Mouse (Mus musculus) midbrain, embryonic 15.5 days (tissue): Measurements from ENCODE around the gene Paxip1. TPM values are rescaled to one million over a fixed set of nuclear protein-coding genes. Genes with fewer than 3 reads are reported as not detected.
A peak's percentile ranks its signal among the peaks of the same experiment; 100 is the strongest.

Experiments
- ATAC-seq: fragments of 200-750 bp; cut with Nextera tagmentation; replicated peaks from 2 replicates; pipeline ENCODE4 v1.8.0; 2017; ENCODE audit warnings: moderate TSS enrichment
- H3K27ac ChIP-seq: fragments of 300-500 bp; sonication (generic); 2 replicates; pipeline ENCODE4 v1.5.1; 2015; ENCODE audit warnings: mild to moderate bottlenecking, inconsistent platforms
- H3K27me3 ChIP-seq: fragments of 300-500 bp; sonication (generic); replicated peaks from 2 replicates; pipeline ENCODE4 v1.6.1; 2015; ENCODE audit warnings: inconsistent platforms
- H3K36me3 ChIP-seq: fragments of 300-500 bp; sonication (generic); replicated peaks from 2 replicates; pipeline ENCODE4 v1.6.1; 2015; ENCODE audit warnings: inconsistent platforms
- H3K4me1 ChIP-seq: fragments of 300-500 bp; sonication (generic); 2 replicates; pipeline ENCODE4 v1.6.1; 2015; ENCODE audit warnings: inconsistent platforms
- H3K4me2 ChIP-seq: fragments of 300-500 bp; sonication (generic); 2 replicates; pipeline ENCODE4 v1.6.1; 2015; ENCODE audit warnings: inconsistent platforms, mild to moderate bottlenecking, moderate library complexity
- H3K4me3 ChIP-seq: fragments of 300-500 bp; sonication (generic); 2 replicates; pipeline ENCODE4 v1.5.1; 2015; ENCODE audit warnings: mild to moderate bottlenecking, inconsistent platforms
- H3K9ac ChIP-seq: fragments of 300-500 bp; sonication (generic); 2 replicates; pipeline ENCODE4 v1.6.1; 2015; ENCODE audit warnings: mild to moderate bottlenecking, inconsistent platforms
- H3K9me3 ChIP-seq: fragments of 300-500 bp; sonication (generic); 2 replicates; pipeline ENCODE4 v1.6.1; 2016; ENCODE audit warnings: inconsistent platforms
- WGBS: fragments of 180-500 bp; shearing (Covaris S2); methylation state at CpG from one replicate; pipeline ENCODE4 v1.1.7; 2015; ENCODE audit warnings: mixed read lengths; 5-methylcytosine and 5-hydroxymethylcytosine counted together
- polyA plus RNA-seq: library from polyadenylated mRNA; unstranded; fragments of >200 nt; fragmentation: Nextera tagmentation; extraction: Ambion mirVana; gene quantifications from 2 replicates; pipeline ENCODE4 v1.2.1, GENCODE M21; 2015

Gene Paxip1
- polyA plus RNA-seq, 1 experiment from 2014 or later: 28.8 TPM

- H3K9ac ChIP-seq: peak overlapping the region; percentile 58
- no peaks in the 10 kb centered on the region for H3K9me3 ChIP-seq
- peak overlapping the region; percentile 78 for H3K4me2 ChIP-seq
- no peak for ATAC-seq
- H3K4me1 ChIP-seq: peaks cover 27% of the 10 kb centered on the region
- peak overlapping the region; percentile 79 for H3K4me3 ChIP-seq
- peak overlapping the region; percentile 94 for H3K27ac ChIP-seq
- peaks cover 18% of the 10 kb centered on the region for H3K36me3 ChIP-seq
- no peaks in the 10 kb centered on the region for H3K27me3 ChIP-seq
- 25% methylated on average over 21 of the region's 21 CpGs for WGBS
Measured at GRCm38 (mm10) chr5:27790086-27790909, 1.2 kb downstream of the Paxip1 start.

- no peaks in the 10 kb centered on the region for H3K27me3 ChIP-seq
- no peak overlapping the region for H3K27ac ChIP-seq
- WGBS: 81% methylated on average over 10 of the region's 10 CpGs
- peaks cover 25% of the 10 kb centered on the region for H3K36me3 ChIP-seq
- ATAC-seq: no peak
- H3K4me3 ChIP-seq: peak overlapping the region; percentile 79; the same call in 1 of the 2 replicates
- peak overlapping the region; percentile 58; the same call in 1 of the 2 replicates for H3K9ac ChIP-seq
- peaks cover 27% of the 10 kb centered on the region for H3K4me1 ChIP-seq
- peak overlapping the region; percentile 78 for H3K4me2 ChIP-seq
- no peaks in the 10 kb centered on the region for H3K9me3 ChIP-seq
Measured at GRCm38 (mm10) chr5:27789586-27789985, 1.9 kb downstream of the Paxip1 start.

DNA sequence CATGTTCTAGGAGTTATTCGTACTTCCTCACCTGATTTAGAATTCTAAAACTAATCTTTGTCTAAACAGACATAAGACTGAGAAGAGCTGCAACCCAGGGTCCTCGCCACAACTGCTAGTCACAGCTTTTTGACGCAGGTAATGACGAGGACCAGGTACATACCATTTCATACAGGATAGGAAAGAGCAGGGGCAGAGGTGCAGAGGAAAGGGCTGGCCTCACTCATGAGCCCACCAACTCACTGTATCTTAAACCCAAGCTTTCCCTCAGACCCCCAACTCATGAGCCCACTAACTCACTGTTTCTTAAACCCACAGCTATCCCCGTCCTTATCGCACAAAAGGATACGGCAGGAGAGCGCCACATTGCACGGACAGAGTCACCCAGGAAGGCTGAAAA is 8.1 kb downstream of the Paxip1 start:
- no peaks in the 10 kb centered on the region for H3K9me3 ChIP-seq
- H3K36me3 ChIP-seq: peaks cover 53% of the 10 kb centered on the region
- H3K4me2 ChIP-seq: no peak overlapping the region
- no peaks in the 10 kb centered on the region for H3K27me3 ChIP-seq
- H3K4me3 ChIP-seq: no peak overlapping the region
- no peak for ATAC-seq
- no peaks in the 10 kb centered on the region for H3K4me1 ChIP-seq
- no peak overlapping the region for H3K27ac ChIP-seq
- WGBS: 93% methylated on average over 9 of the region's 9 CpGs
- no peak overlapping the region for H3K9ac ChIP-seq

GRCm38 (mm10) chr5:27767948-27768347 is 23.5 kb downstream of the Paxip1 start:
- peaks cover 35% of the 10 kb centered on the region for H3K36me3 ChIP-seq
- H3K4me3 ChIP-seq: no peak overlapping the region
- H3K9me3 ChIP-seq: no peaks in the 10 kb centered on the region
- whole genome bisulfite sequencing: 59% methylated on average over 5 of the region's 5 CpGs
- H3K27ac ChIP-seq: 0 out of 2 replicates have a peak overlapping the region, but pooled peaks have one; percentile 8
- no peaks in the 10 kb centered on the region for H3K4me1 ChIP-seq
- H3K9ac ChIP-seq: no peak overlapping the region
- ATAC-seq: no peak
- no peaks in the 10 kb centered on the region for H3K27me3 ChIP-seq
- H3K4me2 ChIP-seq: no peak overlapping the region

- no peaks in the 10 kb centered on the region for H3K4me1 ChIP-seq
- no peak overlapping the region for H3K27ac ChIP-seq
- 0 out of 2 replicates have a peak, but pooled peaks have one; percentile 27 for ATAC-seq
- peaks cover 36% of the 10 kb centered on the region for H3K36me3 ChIP-seq
- H3K27me3 ChIP-seq: no peaks in the 10 kb centered on the region
- no peak overlapping the region for H3K9ac ChIP-seq
- no peaks in the 10 kb centered on the region for H3K9me3 ChIP-seq
- no peak overlapping the region for H3K4me2 ChIP-seq
- 59% methylated on average over 4 of the region's 4 CpGs for WGBS
- H3K4me3 ChIP-seq: no peak overlapping the region
Measured at GRCm38 (mm10) chr5:27765780-27766179, 25.7 kb downstream of the Paxip1 start.

GRCm38 (mm10) chr5:27744944-27745343 is 46.5 kb downstream of the Paxip1 start:
- WGBS: 96% methylated on average over 1 of the region's 1 CpGs
- H3K36me3 ChIP-seq: peaks cover 35% of the 10 kb centered on the region

GRCm38 (mm10) chr5:27739216-27739615 is 52.3 kb downstream of the Paxip1 start:
- no peak for ATAC-seq
- no peak overlapping the region for H3K27ac ChIP-seq
- peaks cover 3% of the 10 kb centered on the region; the same call in 1 of the 2 replicates for H3K9me3 ChIP-seq
- no peak overlapping the region for H3K4me2 ChIP-seq
- no peak overlapping the region for H3K9ac ChIP-seq
- no peaks in the 10 kb centered on the region for H3K4me1 ChIP-seq
- no peaks in the 10 kb centered on the region for H3K27me3 ChIP-seq
- 85% methylated on average over 6 of the region's 6 CpGs for WGBS
- no peak overlapping the region for H3K4me3 ChIP-seq
- peaks cover 17% of the 10 kb centered on the region for H3K36me3 ChIP-seq

More at GRCm38 (mm10) chr5:27744944-27745343, 46.5 kb downstream of the Paxip1 start:
- Histone ChIP-seq H3K9me3 (no peaks in the 10 kb centered on the region), H3K4me3 (no peak overlapping the region), H3K4me1 (no peaks in the 10 kb centered on the region), H3K27ac (no peak overlapping the region), H3K27me3 (no peaks in the 10 kb centered on the region), H3K4me2 (no peak overlapping the region), H3K9ac (no peak overlapping the region)
- ATAC-seq: no peak

DNA sequence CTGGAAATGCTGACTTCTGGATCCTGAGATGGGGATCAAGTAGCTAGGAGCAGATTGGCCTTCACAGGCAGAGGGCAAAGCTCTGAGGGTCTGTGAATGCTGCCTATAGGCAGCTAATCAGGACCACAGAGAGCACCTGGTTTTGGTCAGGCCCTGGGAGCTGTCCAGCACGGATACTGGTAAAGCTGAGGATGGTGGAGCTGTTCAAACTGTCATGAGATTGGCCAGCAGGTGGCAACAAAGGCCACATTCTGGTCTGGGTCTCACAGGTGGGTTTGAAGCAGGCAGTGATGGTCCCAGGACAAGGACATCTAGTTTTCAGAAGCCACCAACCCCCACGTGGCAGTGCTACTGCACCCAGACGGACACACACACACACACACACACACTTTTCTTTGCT is 54.3 kb downstream of the Paxip1 start:
- ATAC-seq: peak; percentile 55; the same call in 1 of the 2 replicates
- no peak overlapping the region for H3K27ac ChIP-seq
- H3K27me3 ChIP-seq: no peaks in the 10 kb centered on the region
- no peak overlapping the region for H3K4me2 ChIP-seq
- H3K4me3 ChIP-seq: no peak overlapping the region
- no peak overlapping the region for H3K9ac ChIP-seq
- peaks cover 3% of the 10 kb centered on the region; the same call in 1 of the 2 replicates for H3K9me3 ChIP-seq
- H3K36me3 ChIP-seq: peaks cover 3% of the 10 kb centered on the region; the same call in 1 of the 2 replicates
- 9% methylated on average over 3 of the region's 3 CpGs for WGBS
- H3K4me1 ChIP-seq: 0 out of 2 replicates have a peak, but pooled peaks cover 5% of the 10 kb centered on the region

DNA sequence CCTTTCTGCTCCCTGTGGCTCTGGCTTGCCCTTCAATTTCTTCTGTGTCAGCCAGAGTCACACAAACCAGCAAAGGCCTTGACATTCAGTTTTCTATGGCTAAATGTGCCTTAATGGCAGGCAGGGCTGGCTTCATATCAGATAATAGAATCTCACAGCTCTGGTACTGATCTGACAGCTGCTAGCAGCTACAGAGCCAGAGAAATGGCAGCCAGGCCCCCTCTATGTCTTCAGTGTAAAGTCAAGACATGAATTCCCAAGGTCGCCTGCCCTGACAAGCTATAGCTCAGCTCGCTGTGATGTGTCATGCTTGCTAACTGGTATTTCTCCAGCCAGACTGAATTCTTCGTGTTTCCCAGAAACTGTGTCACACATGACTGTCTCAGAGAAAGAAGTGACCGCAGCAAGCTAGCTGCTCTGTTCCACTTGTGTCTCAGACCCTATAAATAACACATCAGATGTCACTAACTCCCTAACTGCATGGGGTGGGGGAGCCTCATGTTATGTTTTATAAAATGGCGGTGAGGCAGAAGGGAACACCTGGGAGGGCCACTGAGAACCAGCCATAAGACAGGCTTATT is 59.1 kb downstream of the Paxip1 start:
- H3K4me2 ChIP-seq: no peak overlapping the region
- no peaks in the 10 kb centered on the region for H3K27me3 ChIP-seq
- no peak overlapping the region for H3K9ac ChIP-seq
- H3K4me1 ChIP-seq: 0 out of 2 replicates have a peak, but pooled peaks cover 5% of the 10 kb centered on the region
- no peak overlapping the region for H3K4me3 ChIP-seq
- peak; percentile 27; the same call in 1 of the 2 replicates for ATAC-seq
- no peaks in the 10 kb centered on the region for H3K36me3 ChIP-seq
- WGBS: 58% methylated on average over 5 of the region's 5 CpGs
- peak overlapping the region; percentile 18 for H3K27ac ChIP-seq
- peaks cover 3% of the 10 kb centered on the region; the same call in 1 of the 2 replicates for H3K9me3 ChIP-seq

- 0 out of 2 replicates have a peak, but pooled peaks cover under 1% of the 10 kb centered on the region for H3K36me3 ChIP-seq
- H3K4me1 ChIP-seq: 0 out of 2 replicates have a peak, but pooled peaks cover 5% of the 10 kb centered on the region
- peaks cover 3% of the 10 kb centered on the region; the same call in 1 of the 2 replicates for H3K9me3 ChIP-seq
- no peak overlapping the region for H3K4me3 ChIP-seq
- ATAC-seq: no peak
- WGBS: 67% methylated on average over 1 of the region's 1 CpGs
- H3K4me2 ChIP-seq: no peak overlapping the region
- no peak overlapping the region for H3K9ac ChIP-seq
- no peaks in the 10 kb centered on the region for H3K27me3 ChIP-seq
- no peak overlapping the region for H3K27ac ChIP-seq
Measured at GRCm38 (mm10) chr5:27731392-27731791, 60.1 kb downstream of the Paxip1 start.

DNA sequence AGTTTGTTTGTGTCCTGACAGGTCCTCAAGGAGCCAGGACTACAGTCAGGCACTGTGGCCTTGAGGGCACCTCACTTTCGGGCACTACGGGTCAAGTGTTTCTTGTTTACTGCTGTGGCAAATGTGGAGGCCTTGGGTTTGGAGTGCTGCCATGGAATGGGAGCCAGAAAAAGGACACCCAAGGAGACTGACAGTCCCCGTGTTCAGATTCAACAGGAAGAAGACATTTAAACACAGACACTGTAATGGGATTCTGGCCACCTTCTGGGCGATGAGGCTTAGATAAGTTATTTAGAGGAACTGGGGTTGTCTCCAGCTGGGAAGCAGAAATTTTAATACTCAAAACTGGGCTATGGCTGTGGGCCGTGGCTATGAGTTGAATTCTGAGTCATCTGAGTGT is 60.8 kb downstream of the Paxip1 start:
- WGBS: 77% methylated on average over 5 of the region's 5 CpGs
- H3K27ac ChIP-seq: no peak overlapping the region
- H3K4me1 ChIP-seq: 0 out of 2 replicates have a peak, but pooled peaks cover 5% of the 10 kb centered on the region
- ATAC-seq: no peak
- no peaks in the 10 kb centered on the region for H3K27me3 ChIP-seq
- 0 out of 2 replicates have a peak, but pooled peaks cover 7% of the 10 kb centered on the region for H3K36me3 ChIP-seq
- H3K9ac ChIP-seq: no peak overlapping the region
- peaks cover 3% of the 10 kb centered on the region; the same call in 1 of the 2 replicates for H3K9me3 ChIP-seq
- no peak overlapping the region for H3K4me3 ChIP-seq
- no peak overlapping the region for H3K4me2 ChIP-seq

GRCm38 (mm10) chr5:27724460-27724859 is 67.0 kb downstream of the Paxip1 start:
- H3K36me3 ChIP-seq: 0 out of 2 replicates have a peak, but pooled peaks cover 11% of the 10 kb centered on the region
- H3K9ac ChIP-seq: no peak overlapping the region
- H3K4me1 ChIP-seq: no peaks in the 10 kb centered on the region
- H3K27ac ChIP-seq: no peak overlapping the region
- H3K9me3 ChIP-seq: no peaks in the 10 kb centered on the region
- no peak overlapping the region for H3K4me3 ChIP-seq
- no peaks in the 10 kb centered on the region for H3K27me3 ChIP-seq
- no peak overlapping the region for H3K4me2 ChIP-seq
- 26% methylated on average over 2 of the region's 2 CpGs for WGBS
- no peak for ATAC-seq
